Mouse (Mus musculus): ENCODE results near the gene Epha4.

Epha4 gene

GRCm38 (mm10) chr1:77446438-77446837, 68.5 kb downstream of the Epha4 start:
- no peak for DNase-seq (ENCODE audit: low spot score)

- DNase-seq (ENCODE audit: low spot score), result no peak
These were observed 70.2 kb downstream of the Epha4 start for GRCm38 (mm10) chr1:77444648-77445047.

DNA sequence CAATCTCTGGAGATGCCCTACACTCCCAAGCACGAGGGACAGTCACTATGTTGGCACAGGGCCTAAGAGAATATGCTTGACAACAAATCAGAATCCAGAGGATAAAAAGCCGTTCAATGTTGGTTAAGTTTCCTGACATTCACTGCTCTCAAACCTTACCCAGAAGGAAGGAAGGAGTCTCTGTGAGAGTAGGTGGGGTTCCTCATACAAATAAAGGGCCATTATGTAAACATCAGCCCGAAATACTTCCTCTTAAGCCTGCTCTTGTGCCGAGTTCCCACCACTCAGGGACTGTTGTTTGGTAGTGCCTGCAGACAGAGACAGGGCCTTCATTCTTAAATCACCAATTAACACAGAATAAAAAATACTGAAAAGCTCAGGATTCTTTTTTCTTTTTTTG, 72.9 kb downstream of the Epha4 start:
- DNase-seq (ENCODE audit: low spot score), result no peak

- no peak for DNase-seq (ENCODE audit: low spot score)
These were observed 73.5 kb downstream of the Epha4 start for GRCm38 (mm10) chr1:77441401-77441800.

- DNase-seq (ENCODE audit: low spot score), result no peak
These were observed 74.4 kb downstream of the Epha4 start for GRCm38 (mm10) chr1:77440512-77440911.

- DNase-seq (ENCODE audit: low spot score), result no peak
These were observed 75.4 kb downstream of the Epha4 start for GRCm38 (mm10) chr1:77439383-77440074.

DNA sequence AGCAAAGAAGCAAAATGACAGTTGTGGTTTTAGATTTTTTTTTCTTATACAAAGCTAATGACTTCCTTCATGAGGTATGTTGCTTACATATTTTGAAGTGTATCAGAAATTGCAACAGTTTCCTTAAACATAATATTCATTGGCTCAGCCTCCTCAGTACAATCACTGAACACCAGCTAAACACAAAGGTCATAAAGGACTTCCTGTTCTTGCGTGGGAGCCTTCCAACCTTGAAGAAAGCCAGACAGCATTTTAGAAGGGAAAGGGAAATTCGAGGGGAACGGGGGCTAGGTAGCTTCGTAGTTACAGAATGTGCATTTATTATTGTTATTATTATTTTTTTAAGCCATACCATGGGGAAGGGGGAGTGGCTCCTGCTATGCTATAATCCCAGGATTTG, 76.2 kb downstream of the Epha4 start:
- no peak for DNase-seq (ENCODE audit: low spot score)

DNA sequence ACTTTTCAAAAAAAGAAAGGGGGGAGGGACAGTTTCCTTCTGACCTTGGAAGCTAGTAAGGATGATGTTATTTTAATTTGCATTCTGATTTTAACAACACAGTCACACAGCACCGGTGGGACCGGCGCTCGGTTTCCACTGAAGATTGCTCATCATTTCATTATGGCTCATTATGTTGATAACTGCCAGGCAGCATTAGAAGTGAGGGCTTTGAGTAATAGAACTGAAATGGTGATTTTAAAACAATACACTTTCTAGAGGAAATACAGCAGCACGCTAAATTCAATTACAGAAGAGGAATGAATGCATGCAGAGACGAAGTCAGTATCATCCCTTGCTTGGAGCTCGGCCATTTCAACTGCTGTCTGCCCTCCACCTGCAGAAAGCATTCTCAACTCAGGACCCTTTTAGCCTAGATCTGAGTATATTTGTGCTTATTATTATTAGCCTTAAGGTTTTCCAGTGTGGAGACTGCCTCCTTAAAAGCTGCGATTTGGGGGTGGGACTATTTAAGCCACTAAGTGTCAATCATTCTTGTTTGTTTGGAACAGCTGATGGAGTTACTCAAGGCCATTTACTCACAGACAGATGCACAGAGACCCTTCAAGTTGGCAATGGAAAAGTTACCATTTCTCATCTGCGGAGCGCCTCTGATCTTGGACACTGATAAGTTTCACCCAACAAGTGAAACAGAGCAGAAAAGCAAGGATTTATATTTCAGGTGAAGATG, 76.8 kb downstream of the Epha4 start:
- no peak for DNase-seq (ENCODE audit: low spot score)

GRCm38 (mm10) chr1:77435045-77435444, 79.8 kb downstream of the Epha4 start:
- DNase-seq (ENCODE audit: low spot score), result no peak

DNA sequence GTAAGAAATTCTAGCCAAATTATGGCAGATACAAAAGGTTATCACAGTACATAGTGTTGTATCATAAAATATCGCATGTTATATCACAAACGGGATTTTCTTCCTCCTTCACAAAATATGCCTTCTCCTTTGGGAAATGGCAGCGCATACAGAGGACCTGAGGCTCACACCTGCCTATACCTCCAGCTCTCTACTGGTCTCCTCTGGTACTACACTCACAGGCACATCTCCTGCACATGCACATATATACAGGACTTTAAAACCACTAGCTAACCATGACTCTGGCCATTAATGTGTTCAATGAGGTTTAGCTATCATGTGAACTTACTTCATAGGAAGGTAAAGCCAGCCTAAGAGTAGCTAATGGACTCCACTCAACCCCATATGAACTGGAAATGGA, 81.7 kb downstream of the Epha4 start:
- DNase-seq (ENCODE audit: low spot score), result no peak

DNA sequence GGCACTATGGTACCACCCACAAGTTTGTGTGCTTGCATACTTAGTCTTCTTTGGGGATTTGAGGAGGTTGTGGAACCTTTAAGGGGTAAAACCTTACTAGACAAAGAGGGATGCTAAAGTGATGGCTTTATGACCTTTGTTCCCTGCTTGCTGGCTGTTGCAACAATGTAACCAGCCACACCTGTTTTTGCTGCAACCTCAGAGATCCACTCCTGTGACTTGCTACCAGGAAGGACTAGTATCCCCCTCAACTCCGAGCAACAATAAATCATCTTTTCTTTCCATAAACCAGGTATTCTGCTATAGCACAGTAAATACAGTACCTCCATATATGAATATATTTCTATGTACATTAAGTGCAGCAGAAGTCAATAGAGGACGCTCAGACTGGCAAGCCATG, 82.4 kb downstream of the Epha4 start:
- DNase-seq (ENCODE audit: low spot score), result no peak

DNA sequence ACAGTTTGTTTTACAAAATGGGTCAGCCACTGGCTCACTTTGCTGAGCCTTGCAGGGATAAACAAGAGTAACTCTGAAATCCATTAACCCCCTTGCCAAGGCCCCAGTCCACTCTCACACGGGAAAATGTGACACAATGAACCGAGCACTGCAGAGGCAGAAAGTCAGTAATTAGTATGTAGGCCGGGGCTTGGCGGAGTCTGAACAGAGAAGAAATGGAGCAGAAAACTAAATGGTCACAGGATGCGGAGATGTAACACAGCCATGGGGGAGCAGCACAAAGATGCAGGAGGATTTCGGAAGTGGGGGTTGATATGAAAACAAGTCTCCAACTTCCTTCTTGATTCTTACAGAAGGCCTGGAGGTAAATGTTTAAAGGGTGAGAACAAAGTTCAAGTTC, 85.7 kb downstream of the Epha4 start:
- no peak for DNase-seq (ENCODE audit: low spot score)

DNA sequence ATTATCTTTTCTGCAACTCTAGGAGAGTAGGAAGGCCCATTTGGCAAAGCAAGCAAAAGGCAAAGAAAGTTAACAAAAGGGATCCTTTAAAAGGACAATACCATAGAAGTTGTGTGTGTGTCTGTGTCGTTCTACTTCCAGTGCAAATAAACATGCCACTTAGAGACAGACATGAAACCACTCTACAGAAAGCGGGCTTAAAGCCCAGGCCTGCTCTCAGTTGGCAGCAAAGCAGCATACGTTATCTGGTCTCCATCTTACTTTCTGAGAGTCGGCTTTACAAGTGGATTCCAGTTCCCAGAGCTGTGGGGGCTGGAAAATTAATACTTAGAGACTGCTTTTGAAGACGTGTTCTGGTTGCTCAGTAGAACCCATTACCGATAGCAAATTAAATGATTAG, 87.9 kb downstream of the Epha4 start:
- DNase-seq (ENCODE audit: low spot score), result no peak

DNA sequence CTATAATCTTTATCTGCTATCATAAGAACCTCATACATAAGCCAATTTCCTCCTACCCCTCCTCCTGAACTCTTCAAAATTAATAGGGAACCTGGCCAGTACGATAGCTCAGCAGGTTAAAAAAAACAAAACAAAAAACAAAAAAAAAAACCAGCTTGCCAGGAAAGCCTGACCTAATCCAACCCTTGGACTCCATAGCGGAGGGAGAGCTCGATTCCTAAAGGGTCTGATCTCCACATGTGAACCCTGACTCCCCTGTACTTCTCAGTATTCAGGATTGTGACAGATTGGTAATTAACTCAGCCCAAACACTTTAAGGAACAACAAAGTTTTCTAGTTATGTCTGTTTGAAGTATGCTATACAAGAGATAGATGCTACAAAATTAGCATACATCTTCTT, 89.7 kb downstream of the Epha4 start:
- DNase-seq (ENCODE audit: low spot score), result no peak

DNA sequence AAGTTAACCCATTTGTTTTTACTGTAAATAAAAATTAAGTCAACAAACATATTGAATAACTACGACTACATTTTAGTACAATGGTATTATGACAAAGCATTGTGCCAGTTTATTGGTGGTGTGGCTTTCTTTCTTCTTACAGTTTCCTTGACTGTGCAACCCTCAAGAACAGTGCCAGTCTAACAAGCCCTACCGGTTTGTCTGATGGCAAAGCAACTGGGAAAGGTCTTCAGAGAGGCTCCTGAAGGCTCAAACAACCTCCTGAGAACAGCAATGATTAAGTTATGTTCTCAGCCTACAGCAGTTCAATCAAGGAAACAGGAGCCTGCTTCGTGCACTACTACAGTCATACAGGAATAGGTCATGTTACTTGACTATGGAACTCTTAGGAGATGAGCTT, 93.8 kb downstream of the Epha4 start:
- DNase-seq (ENCODE audit: low spot score), result no peak

DNA sequence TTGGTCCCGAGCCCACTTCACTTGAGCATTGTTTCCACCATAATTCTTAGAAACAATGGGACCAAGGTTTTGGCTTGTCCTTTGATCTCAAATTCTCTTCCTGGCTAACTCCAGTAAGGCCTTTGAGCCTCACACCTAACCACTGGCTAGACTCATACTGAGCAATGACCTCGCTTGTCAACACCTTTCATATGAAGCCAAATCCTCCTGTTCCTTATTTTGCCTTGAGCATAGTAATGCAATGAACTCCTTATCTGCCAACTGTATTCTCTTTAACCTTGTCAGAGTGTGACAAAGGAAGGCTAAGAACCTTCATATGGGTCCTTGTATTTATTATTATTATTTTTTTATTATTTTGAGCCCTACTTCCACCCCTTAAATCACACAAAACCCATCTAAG, 94.5 kb downstream of the Epha4 start:
- no peak for DNase-seq (ENCODE audit: low spot score)

GRCm38 (mm10) chr1:77416872-77417271, 98.0 kb downstream of the Epha4 start:
- DNase-seq (ENCODE audit: low spot score), result no peak

- no peak for DNase-seq (ENCODE audit: low spot score)
These were observed 101.8 kb downstream of the Epha4 start for GRCm38 (mm10) chr1:77412871-77413669.

GRCm38 (mm10) chr1:77412285-77412684, 102.6 kb downstream of the Epha4 start:
- DNase-seq (ENCODE audit: low spot score), result no peak

GRCm38 (mm10) chr1:77411222-77411621, 103.7 kb downstream of the Epha4 start:
- DNase-seq (ENCODE audit: low spot score), result no peak

DNA sequence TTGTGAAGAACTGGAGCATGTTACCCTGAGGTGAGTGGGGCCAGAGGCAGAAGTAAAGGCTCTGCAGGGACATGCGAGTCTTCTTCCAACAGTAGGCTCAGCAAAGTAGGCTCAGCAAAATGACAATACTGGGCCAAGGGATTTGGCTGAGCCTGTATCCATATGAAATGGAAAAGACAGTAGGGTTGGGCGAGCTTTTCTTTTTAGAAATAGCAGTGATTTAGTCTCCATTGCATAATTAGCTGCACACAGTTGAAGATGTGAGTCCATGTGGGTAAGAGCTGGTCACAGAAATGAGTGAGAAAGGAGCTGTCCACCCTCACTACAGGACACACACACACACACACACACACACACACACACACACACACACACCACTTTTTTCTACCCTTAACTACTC, 104.2 kb downstream of the Epha4 start:
- DNase-seq (ENCODE audit: low spot score), result no peak

DNA sequence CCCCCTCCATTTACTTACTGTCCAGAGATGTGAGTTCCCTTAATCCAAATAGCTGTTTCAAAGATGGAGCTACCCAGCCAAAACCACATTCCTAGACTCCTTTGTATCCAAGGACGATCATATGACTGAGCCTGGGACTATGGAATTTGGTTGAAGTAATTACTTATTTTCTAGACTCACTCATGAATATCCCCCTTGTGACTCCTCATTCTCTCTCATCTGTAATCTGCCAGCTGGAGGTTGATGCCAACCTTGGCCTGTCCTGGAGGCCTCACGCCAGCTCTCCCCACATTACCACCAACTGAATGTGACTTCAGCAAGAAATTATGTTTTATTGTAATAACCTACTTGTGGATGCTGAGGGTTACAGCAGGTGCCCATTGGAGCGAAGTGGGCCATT, 104.7 kb downstream of the Epha4 start:
- no peak for DNase-seq (ENCODE audit: low spot score)

DNA sequence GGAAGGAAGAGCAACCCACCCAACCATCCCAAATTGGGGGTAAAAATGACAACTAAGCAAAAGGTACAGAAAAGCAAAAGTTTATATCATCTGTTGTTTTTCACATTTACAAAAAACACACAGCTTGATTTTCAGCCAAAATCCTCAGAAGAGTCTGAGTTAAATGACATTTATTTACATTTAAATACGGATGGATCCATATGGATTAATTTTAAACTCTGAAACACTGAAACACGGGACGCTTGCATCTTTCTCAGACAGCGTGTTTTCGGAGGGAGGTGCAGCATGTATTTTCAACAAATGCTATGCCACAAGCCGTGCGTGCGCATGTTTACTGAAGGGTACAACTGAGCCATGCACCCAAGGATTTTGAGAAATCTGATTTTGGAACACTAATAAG, 105.4 kb downstream of the Epha4 start:
- no peak for DNase-seq (ENCODE audit: low spot score)

Measured in layer of hippocampus, adult 9-10 months (tissue).